Mouse (Mus musculus): ENCODE data around the gene Pcdh7. TPM values are rescaled to one million over a fixed set of nuclear protein-coding genes. Genes with fewer than 3 reads are reported as not detected.
"Not testable (repeated sequence)": the region's sequence is repeated elsewhere in the genome, so short reads cannot be mapped to it uniquely, and the experiment has no call there.

Pcdh7 gene
- 1 to 10 TPM; 2.2 to 4.7 TPM for total RNA-seq (2021)
- long read RNA-seq, experiment 1, full-length matches to known transcripts = 1 of 1 reads
- long read RNA-seq, experiment 1, partial matches to known transcripts = 0 of 1 reads
- long read RNA-seq, experiment 1, other reads (novel, unspliced or antisense) = 0 of 1 reads
- long read RNA-seq, experiment 2 = 0 reads

GRCm38 (mm10) chr5:57717906-57718875, at the start of gene Pcdh7:
Pcdh7 (plus strand) TSS chr5:57717967.
- intact Hi-C loops (cut with DNase I) = no loop called here
- peak; percentile 13 to 51 for DNase-seq

GRCm38 (mm10) chr5:57676970-57677369, 40.8 kb upstream of the Pcdh7 start:
- intact Hi-C loops (cut with DNase I); DNase-seq: not testable (repeated sequence)

- no peak for DNase-seq
- intact Hi-C loops (cut with DNase I) = no loop called here
Observed at GRCm38 (mm10) chr5:57708396-57708795, 9.4 kb upstream of the Pcdh7 start.

- DNase-seq = no peak
- intact Hi-C loops (cut with DNase I) = loop anchor here (5.0 kb wide), 1 partner anchor 1023 kb away; no protein-coding TSS in a partner anchor
Observed at GRCm38 (mm10) chr5:57713980-57714379, 3.8 kb upstream of the Pcdh7 start.

GRCm38 (mm10) chr5:57714621-57715523, 2.9 kb upstream of the Pcdh7 start:
- peak; percentile 11 to 30 for DNase-seq
- intact Hi-C loops (cut with DNase I) = loop anchor here (5.0 kb wide), 1 partner anchor 1022 kb away; no protein-coding TSS in a partner anchor

GRCm38 (mm10) chr5:57715524-57716400, 2.0 kb upstream of the Pcdh7 start:
- intact Hi-C loops (cut with DNase I) = no loop called here
- DNase-seq = peak; percentile 56 to 63

GRCm38 (mm10) chr5:57716421-57717237, 1.1 kb upstream of the Pcdh7 start:
- intact Hi-C loops (cut with DNase I) = no loop called here
- peak; percentile 27 to 46 for DNase-seq

- intact Hi-C loops (cut with DNase I) = no loop called here
- DNase-seq = peak; percentile 37 to 52
Observed at GRCm38 (mm10) chr5:57717238-57717905, 395 bp upstream of the Pcdh7 start.

GRCm38 (mm10) chr5:57718876-57719593, 1.3 kb downstream of the Pcdh7 start:
- intact Hi-C loops (cut with DNase I) = no loop called here
- DNase-seq = peak; percentile 41 to 47

- intact Hi-C loops (cut with DNase I) = no loop called here
- peak in 1 of 2 experiments; percentile 44 for DNase-seq
Observed at GRCm38 (mm10) chr5:57719594-57720185, 1.9 kb downstream of the Pcdh7 start.

GRCm38 (mm10) chr5:57720206-57720880, 2.6 kb downstream of the Pcdh7 start:
- intact Hi-C loops (cut with DNase I) = no loop called here
- peak in 1 of 2 experiments; percentile 12 for DNase-seq

- intact Hi-C loops (cut with DNase I) = no loop called here
- no peak for DNase-seq
Observed at GRCm38 (mm10) chr5:57721148-57721712, 3.5 kb downstream of the Pcdh7 start.

GRCm38 (mm10) chr5:57721927-57722326, 4.2 kb downstream of the Pcdh7 start:
- no peak for DNase-seq
- intact Hi-C loops (cut with DNase I) = no loop called here

GRCm38 (mm10) chr5:57733451-57733850, 15.7 kb downstream of the Pcdh7 start:
- no peak for DNase-seq
- intact Hi-C loops (cut with DNase I) = no loop called here

- intact Hi-C loops (cut with DNase I) = no loop called here
- DNase-seq = no peak
Observed at GRCm38 (mm10) chr5:57735723-57736122, 18.0 kb downstream of the Pcdh7 start.

- no peak for DNase-seq
- intact Hi-C loops (cut with DNase I) = no loop called here
Observed at GRCm38 (mm10) chr5:57742924-57743323, 25.2 kb downstream of the Pcdh7 start.

All from gastrocnemius, postnatal 36 days (tissue).